Mouse (Mus musculus) embryonic stem cell, embryonic (primary cell): ENCODE data around the gene Tm9sf4.

ENCODE experiments used
- CTCF ChIA-PET, 4 experiments: fragments of 300-600 bp in 2 of 4; fragments of 350-600 bp in 2 of 4; sonication (Branson Sonifier 250); formaldehyde crosslinking; loops; one replicate each; lab custom pipeline; 2022; ENCODE audit warnings: inconsistent platforms in 2 of 4; lab: Charles Lee
- POLR2A ChIA-PET, 4 experiments: fragments of 300-600 bp in 2 of 4; fragments of 350-600 bp in 2 of 4; sonication (Branson Sonifier 250); formaldehyde crosslinking; loops; one replicate each; lab custom pipeline; 2022; ENCODE audit warnings: antibody characterized with exemption in 4 of 4, inconsistent platforms in 1 of 4; lab: Charles Lee

The Tm9sf4 gene

GRCm38 (mm10) chr2:153249751-153250150 lies 88.6 kb downstream of the Tm9sf4 start:
- ChIA-PET POLR2A (no interaction called here), CTCF (no interaction called here)

GRCm38 (mm10) chr2:153256604-153257003 lies 95.5 kb downstream of the Tm9sf4 start:
- ChIA-PET CTCF (no interaction called here), POLR2A (interaction anchor here in 1 of 4 experiments (1.3 to 3.5 kb wide), 4 partner anchors 8 to 30 kb away, joined by 3 to 15 read pairs (median 10); no protein-coding TSS in a partner anchor)

GRCm38 (mm10) chr2:153259030-153259863 lies 98.1 kb downstream of the Tm9sf4 start:
- ChIA-PET CTCF (no interaction called here), POLR2A (interaction anchor here in 2 of 4 experiments (0.6 to 1.2 kb wide), 3 partner anchors 22 to 56 kb away, joined by 3 to 4 read pairs (median 3); no protein-coding TSS in a partner anchor)
